Mouse (Mus musculus) spleen, adult 2 months (tissue): ENCODE results near the gene Cd3eap.

Source experiments
- CTCF ChIP-seq: fragments of 200-500 bp; IDR thresholded peaks from 2 replicates; pipeline ENCODE4 v1.5.1; 2011; ENCODE audit warnings: mild to moderate bottlenecking, inconsistent platforms; ENCODE audit not compliant: insufficient read depth, insufficient read length, insufficient replicate concordance; ENCODE audit errors: extremely low read depth
- POLR2A ChIP-seq: fragments of 200-500 bp; IDR thresholded peaks from 2 replicates; pipeline ENCODE4 v1.6.1; 2011; ENCODE audit warnings: low read depth, low read length, inconsistent platforms

- TF ChIP-seq POLR2A (no peak), CTCF (no peak)
These were observed 16.1 kb upstream of the Cd3eap start for GRCm38 (mm10) chr7:19375368-19375767.
